Mouse (Mus musculus): ENCODE data around the gene Kif2c.

GRCm38 (mm10) chr4:117209592-117209991, 27.2 kb upstream of the Kif2c start:
- TF ChIP-seq CTCF (IDR thresholded peaks at IDR 0.05; ENCODE audit: borderline replicate concordance, insufficient read depth, low read depth, low read length) (no peak), POLR2A (IDR thresholded peaks at IDR 0.05; ENCODE audit: borderline replicate concordance, insufficient read depth, low read length) (no peak)

Measured in cerebellum, adult 2 months (tissue).